Mouse (Mus musculus) myocyte (in vitro differentiated cells): ENCODE data around the gene Trpm5. TPM values are rescaled to one million over a fixed set of nuclear protein-coding genes. Genes with fewer than 3 reads are reported as not detected.

Source experiments
- H3K27me3 ChIP-seq: one replicate; pipeline ENCODE4 v1.6.1; 2011; ENCODE audit not compliant: control insufficient read depth, insufficient read depth, insufficient read length
- H3K36me3 ChIP-seq: one replicate; pipeline ENCODE4 v1.6.1; 2011; ENCODE audit not compliant: control insufficient read depth, insufficient read depth
- H3K4me2 ChIP-seq: one replicate; pipeline ENCODE4 v1.6.1; 2011; ENCODE audit warnings: low read depth, control low read depth
- H3K4me3 ChIP-seq: one replicate; pipeline ENCODE4 v1.5.1; 2011; ENCODE audit warnings: mild to moderate bottlenecking, control low read depth, moderate library complexity
- H3K79me2 ChIP-seq: one replicate; pipeline ENCODE4 v1.6.1; 2011; ENCODE audit not compliant: control insufficient read depth, insufficient read depth
- H3ac ChIP-seq: one replicate; pipeline ENCODE4 v1.6.1; 2011; ENCODE audit not compliant: control insufficient read depth, insufficient read length
- CEBPB ChIP-seq: IDR thresholded peaks from 2 replicates; pipeline ENCODE4 v1.6.1; 2011; ENCODE audit warnings: mild to moderate bottlenecking, moderate library complexity; ENCODE audit not compliant: poor library complexity, insufficient read depth, severe bottlenecking
- E2F4 ChIP-seq: IDR thresholded peaks from one replicate; pipeline ENCODE4 v1.6.1; 2011; ENCODE audit warnings: mild to moderate bottlenecking, control low read depth, moderate library complexity; ENCODE audit not compliant: insufficient read depth
- MAX ChIP-seq: IDR thresholded peaks from one replicate; pipeline ENCODE4 v1.6.1; 2011; ENCODE audit warnings: low read depth, mild to moderate bottlenecking, control low read depth
- MYOD1 ChIP-seq, 3 experiments: IDR thresholded peaks; one replicate each; pipeline ENCODE4 v1.6.1; 2011; ENCODE audit warnings: control low read depth in 2 of 3, low read depth in 2 of 3, mild to moderate bottlenecking in 2 of 3, moderate library complexity in 1 of 3; ENCODE audit not compliant: insufficient read length in 2 of 3, control insufficient read depth in 1 of 3
- MYOG ChIP-seq, 3 experiments: IDR thresholded peaks; one replicate each; pipeline ENCODE4 v1.6.1; 2011; ENCODE audit warnings: control low read depth in 2 of 3, low read depth in 2 of 3, mild to moderate bottlenecking in 2 of 3; ENCODE audit not compliant: insufficient read length in 2 of 3, control insufficient read depth in 1 of 3, insufficient read depth in 1 of 3
- POLR2A ChIP-seq: IDR thresholded peaks from one replicate; pipeline ENCODE4 v1.6.1; 2011; ENCODE audit warnings: low read depth, mild to moderate bottlenecking, control low read depth, moderate library complexity; ENCODE audit not compliant: insufficient read length
- POLR2AphosphoS2 ChIP-seq: IDR thresholded peaks from one replicate; pipeline ENCODE4 v1.6.1; 2011; ENCODE audit warnings: low read depth, control low read depth; ENCODE audit not compliant: insufficient read length
- REST ChIP-seq: IDR thresholded peaks from one replicate; pipeline ENCODE4 v1.6.1; 2011; ENCODE audit warnings: mild to moderate bottlenecking, control low read depth, moderate library complexity; ENCODE audit not compliant: insufficient read depth, insufficient read length
- SRF ChIP-seq: IDR thresholded peaks from one replicate; pipeline ENCODE4 v1.6.1; 2011; ENCODE audit warnings: low read depth; ENCODE audit not compliant: control insufficient read depth, insufficient read length
- TCF12 ChIP-seq: IDR thresholded peaks from one replicate; pipeline ENCODE4 v1.6.1; 2011; ENCODE audit warnings: mild to moderate bottlenecking, control low read depth; ENCODE audit not compliant: poor library complexity, insufficient read depth, severe bottlenecking
- TCF3 ChIP-seq: IDR thresholded peaks from one replicate; pipeline ENCODE4 v1.6.1; 2011; ENCODE audit warnings: low read depth, control low read depth; ENCODE audit not compliant: insufficient read length
- USF1 ChIP-seq: IDR thresholded peaks from one replicate; pipeline ENCODE4 v1.6.1; 2011; ENCODE audit warnings: low read depth, mild to moderate bottlenecking, control low read depth, moderate library complexity
- polyA plus RNA-seq: library from polyadenylated mRNA; unstranded; fragments of >200 nt; fragmentation: generic; extraction: Trizol; gene quantifications from one replicate; pipeline ENCODE4 v1.2.1, GENCODE M21; 2012; ENCODE audit warnings: missing spikeins

Trpm5 gene
- polyA plus RNA-seq, 1 experiment = 6.9 TPM

GRCm38 (mm10) chr7:143023499-143023898, 70.9 kb downstream of the Trpm5 start:
- Histone ChIP-seq H3K79me2 (no peaks in the 10 kb centered on the region), H3K4me3 (no peak overlapping the region), H3K4me2 (no peak overlapping the region), H3K27me3 (no peaks in the 10 kb centered on the region), H3K36me3 (no peaks in the 10 kb centered on the region), H3ac (no peak overlapping the region)
- TF ChIP-seq MYOG (IDR thresholded peaks at IDR 0.05; ENCODE audit: control insufficient read depth in 1 of 3, insufficient read depth in 1 of 3, insufficient read length in 2 of 3, low read depth in 2 of 3) = no peak
- no peak for TF ChIP-seq MYOD1 (IDR thresholded peaks at IDR 0.05; ENCODE audit: control insufficient read depth in 1 of 3, insufficient read length in 2 of 3, low read depth in 2 of 3)
- no peak for TF ChIP-seq MAX
- TF ChIP-seq REST = no peak
- TF ChIP-seq TCF3 = no peak
- no peak for TF ChIP-seq POLR2A
- no peak for TF ChIP-seq E2F4
- TF ChIP-seq USF1 = no peak
- TF ChIP-seq CEBPB = no peak
- TF ChIP-seq POLR2AphosphoS2 = no peak
- TF ChIP-seq SRF = no peak
- no peak for TF ChIP-seq TCF12

- Histone ChIP-seq H3K36me3 (no peaks in the 10 kb centered on the region), H3K4me3 (no peak overlapping the region), H3K27me3 (no peaks in the 10 kb centered on the region), H3K4me2 (no peak overlapping the region), H3K79me2 (no peaks in the 10 kb centered on the region), H3ac (no peak overlapping the region)
- no peak for TF ChIP-seq USF1
- no peak for TF ChIP-seq E2F4
- TF ChIP-seq REST = no peak
- TF ChIP-seq SRF = no peak
- TF ChIP-seq MYOD1 (IDR thresholded peaks at IDR 0.05; ENCODE audit: control insufficient read depth in 1 of 3, insufficient read length in 2 of 3, low read depth in 2 of 3) = no peak
- TF ChIP-seq TCF3 = no peak
- TF ChIP-seq MYOG (IDR thresholded peaks at IDR 0.05; ENCODE audit: control insufficient read depth in 1 of 3, insufficient read depth in 1 of 3, insufficient read length in 2 of 3, low read depth in 2 of 3) = no peak
- TF ChIP-seq CEBPB = no peak
- TF ChIP-seq MAX = no peak
- TF ChIP-seq POLR2AphosphoS2 = no peak
- TF ChIP-seq TCF12 = no peak
- TF ChIP-seq POLR2A = no peak
These were observed 72.9 kb downstream of the Trpm5 start for GRCm38 (mm10) chr7:143021356-143022164.

- Histone ChIP-seq H3K27me3 (no peaks in the 10 kb centered on the region), H3ac (no peak overlapping the region), H3K4me2 (no peak overlapping the region), H3K79me2 (no peaks in the 10 kb centered on the region), H3K4me3 (no peak overlapping the region), H3K36me3 (no peaks in the 10 kb centered on the region)
- TF ChIP-seq MAX (no peak), TCF12 (no peak), POLR2A (no peak), POLR2AphosphoS2 (no peak), TCF3 (no peak), USF1 (no peak), MYOD1 (IDR thresholded peaks at IDR 0.05; ENCODE audit: control insufficient read depth in 1 of 3, insufficient read length in 2 of 3, low read depth in 2 of 3) (no peak), E2F4 (no peak), CEBPB (no peak), SRF (no peak), MYOG (IDR thresholded peaks at IDR 0.05; ENCODE audit: control insufficient read depth in 1 of 3, insufficient read depth in 1 of 3, insufficient read length in 2 of 3, low read depth in 2 of 3) (no peak), REST (no peak)
These were observed 73.7 kb downstream of the Trpm5 start for GRCm38 (mm10) chr7:143020764-143021163.

GRCm38 (mm10) chr7:143020040-143020439, 74.4 kb downstream of the Trpm5 start:
- TF ChIP-seq MYOG (IDR thresholded peaks at IDR 0.05; ENCODE audit: control insufficient read depth in 1 of 3, insufficient read depth in 1 of 3, insufficient read length in 2 of 3, low read depth in 2 of 3) (no peak), SRF (no peak), TCF12 (no peak), TCF3 (no peak), CEBPB (no peak), MAX (no peak), POLR2A (no peak), POLR2AphosphoS2 (no peak), E2F4 (no peak), USF1 (no peak), REST (no peak), MYOD1 (IDR thresholded peaks at IDR 0.05; ENCODE audit: control insufficient read depth in 1 of 3, insufficient read length in 2 of 3, low read depth in 2 of 3) (no peak)
- H3K4me2 ChIP-seq = no peak overlapping the region
- H3K27me3 ChIP-seq = no peaks in the 10 kb centered on the region
- H3ac ChIP-seq = no peak overlapping the region
- H3K4me3 ChIP-seq = no peak overlapping the region
- H3K79me2 ChIP-seq = no peaks in the 10 kb centered on the region
- no peaks in the 10 kb centered on the region for H3K36me3 ChIP-seq

Other genes with a start within 250 kb of the Trpm5 start
- gene Th, start 163.5 kb downstream of the Trpm5 start, polyA plus RNA-seq = not detected
- gene Ascl2, start 125.4 kb downstream of the Trpm5 start, polyA plus RNA-seq = not detected
- 59.5 TPM for gene Tspan32, start 89.6 kb downstream of the Trpm5 start, polyA plus RNA-seq
- gene Cd81, start 41.9 kb downstream of the Trpm5 start, polyA plus RNA-seq = 744 TPM
- gene Tssc4, start 25.4 kb downstream of the Trpm5 start, polyA plus RNA-seq = 78.6 TPM
- 0.12 TPM for gene Kcnq1, start 11.7 kb upstream of the Trpm5 start, polyA plus RNA-seq